Mouse (Mus musculus) bone marrow, adult 2 months (tissue): ENCODE results near the gene Dlk1.

Experiments used
- CTCF ChIP-seq: fragments of 200-500 bp; IDR thresholded peaks from 2 replicates; pipeline ENCODE4 v1.5.1; 2011; ENCODE audit warnings: low read length, control low read depth; ENCODE audit not compliant: control insufficient read depth, insufficient read depth
- POLR2A ChIP-seq: fragments of 200-500 bp; IDR thresholded peaks from 2 replicates; pipeline ENCODE4 v1.6.1; 2011; ENCODE audit warnings: low read depth, mild to moderate bottlenecking, control low read depth, low read length, borderline replicate concordance; ENCODE audit not compliant: control insufficient read depth

GRCm38 (mm10) chr12:109425982-109426381, 26.6 kb upstream of the Dlk1 start:
- TF ChIP-seq POLR2A (no peak), CTCF (no peak)
